Mouse (Mus musculus) effector memory CD4-positive, alpha-beta T cell, adult 7 months (primary cell): ENCODE data around the gene Nectin3. TPM values are rescaled to one million over a fixed set of nuclear protein-coding genes. Genes with fewer than 3 reads are reported as not detected.

Experiments
- polyA plus RNA-seq: library from polyadenylated mRNA; unstranded; fragments of 100-300 nt; shearing (Covaris generic); gene quantifications from one replicate; pipeline ENCODE4 v1.2.1, GENCODE M21; 2017

Nectin3 gene
- 3.3 TPM for polyA plus RNA-seq

GRCm38 (mm10) chr16:46498421-46498789 lies at the start of gene Nectin3:
Gene Nectin3, minus strand, starts transcription at chr16:46498525.

